Mouse (Mus musculus) heart, adult 2 months (tissue): ENCODE measurements around the gene Ube2f. TPM values are rescaled to one million over a fixed set of nuclear protein-coding genes. Genes with fewer than 3 reads are reported as not detected.

Source experiments
- DNase-seq, 2 experiments: peaks; one replicate each; pipeline ENCODE4 v3.0.0; 2021
- H3K27ac ChIP-seq: fragments of 200-600 bp; 2 replicates; pipeline ENCODE4 v1.8.1; 2022
- H3K27me3 ChIP-seq: fragments of 200-500 bp; 2 replicates; pipeline ENCODE4 v1.6.1; 2012; ENCODE audit warnings: mild to moderate bottlenecking, low read length, inconsistent platforms, mixed read lengths; ENCODE audit not compliant: control insufficient read depth, insufficient read depth
- H3K36me3 ChIP-seq: fragments of 200-500 bp; 2 replicates; pipeline ENCODE4 v1.6.1; 2012; ENCODE audit warnings: low read length, inconsistent platforms; ENCODE audit not compliant: control insufficient read depth, insufficient read depth
- H3K4me1 ChIP-seq: fragments of 200-500 bp; 2 replicates; pipeline ENCODE4 v1.6.1; 2011; ENCODE audit warnings: low read length; ENCODE audit not compliant: control insufficient read depth, insufficient read depth
- H3K4me3 ChIP-seq: fragments of 200-600 bp; 2 replicates; pipeline ENCODE4 v1.8.1; 2022
- H3K79me2 ChIP-seq: fragments of 200-500 bp; replicated peaks from 2 replicates; pipeline ENCODE4 v1.6.1; 2012; ENCODE audit warnings: mild to moderate bottlenecking, inconsistent platforms, low read length, moderate library complexity, mixed read lengths; ENCODE audit not compliant: control insufficient read depth, insufficient read depth
- H3K9ac ChIP-seq: fragments of 200-500 bp; 2 replicates; pipeline ENCODE4 v1.6.1; 2012; ENCODE audit warnings: low read depth, mild to moderate bottlenecking, control low read depth, inconsistent platforms, low read length, mixed read lengths
- CTCF ChIP-seq: fragments of 200-600 bp; IDR thresholded peaks from 2 replicates; pipeline ENCODE4 v1.8.1; 2022; ENCODE audit warnings: antibody characterized with exemption, mild to moderate bottlenecking, moderate library complexity
- EP300 ChIP-seq: fragments of 200-500 bp; IDR thresholded peaks from 2 replicates; pipeline ENCODE4 v1.6.1; 2011; ENCODE audit warnings: low read depth, low read length, control low read depth; ENCODE audit not compliant: insufficient read depth
- POLR2A ChIP-seq: fragments of 200-500 bp; IDR thresholded peaks from 2 replicates; pipeline ENCODE4 v1.6.1; 2011; ENCODE audit warnings: mild to moderate bottlenecking, low read depth, low read length, control low read depth; ENCODE audit not compliant: insufficient read depth
- WGBS: fragments of 180-500 bp; shearing (Covaris S2); methylation state at CpG from one replicate; pipeline ENCODE4 v1.1.7; 2018; 5-methylcytosine and 5-hydroxymethylcytosine counted together
- intact Hi-C: fragments of 180-260 bp; cut with DNase I; formaldehyde crosslinking; loops from one replicate; pipeline ENCODE4 v1.15.1; 2025
- polyA plus RNA-seq: library from polyadenylated mRNA; depleted of rRNA; stranded (reverse); fragments of >200 nt; gene quantifications from 2 replicates; pipeline ENCODE4 v1.2.3, GENCODE M21; 2012
- total RNA-seq, 2 experiments: library from RNA; stranded (reverse); gene quantifications; 2 replicates each; pipeline ENCODE4 v1.2.3; 2021

The Ube2f gene
- total and polyA plus RNA-seq, 3 experiments: 39.4 to 48.1 (median 43.1) TPM

DNA sequence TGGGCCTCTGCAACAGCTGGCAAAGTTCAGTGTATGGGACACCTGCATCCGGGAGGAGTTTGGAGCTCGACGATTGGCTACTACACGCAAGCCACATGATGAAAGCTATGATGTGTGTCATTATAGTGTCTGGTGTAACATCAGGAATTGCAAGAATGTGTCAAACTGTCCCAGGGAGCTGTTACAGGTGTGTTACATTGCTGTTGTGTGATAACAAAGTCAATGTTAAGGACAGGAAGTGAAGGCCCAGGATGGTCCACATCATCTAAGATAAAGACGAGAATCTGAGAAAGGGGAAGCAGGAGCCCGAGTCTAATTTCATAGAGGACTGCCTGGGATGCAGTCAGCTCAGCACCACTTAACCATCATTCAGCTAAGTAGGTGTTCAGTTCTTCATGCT lies 45.4 kb downstream of the Ube2f start:
- Histone ChIP-seq H3K4me1 (peaks cover 3% of the 10 kb centered on the region), H3K79me2 (no peaks in the 10 kb centered on the region), H3K27ac (no peak overlapping the region), H3K27me3 (no peaks in the 10 kb centered on the region), H3K4me3 (no peak overlapping the region), H3K9ac (no peak overlapping the region), H3K36me3 (no peaks in the 10 kb centered on the region)
- intact Hi-C loops: no loop called here
- DNase-seq: no peak
- TF ChIP-seq CTCF (no peak), POLR2A (no peak), EP300 (no peak)
- 82% methylated on average over 6 of the region's 6 CpGs for WGBS

DNA sequence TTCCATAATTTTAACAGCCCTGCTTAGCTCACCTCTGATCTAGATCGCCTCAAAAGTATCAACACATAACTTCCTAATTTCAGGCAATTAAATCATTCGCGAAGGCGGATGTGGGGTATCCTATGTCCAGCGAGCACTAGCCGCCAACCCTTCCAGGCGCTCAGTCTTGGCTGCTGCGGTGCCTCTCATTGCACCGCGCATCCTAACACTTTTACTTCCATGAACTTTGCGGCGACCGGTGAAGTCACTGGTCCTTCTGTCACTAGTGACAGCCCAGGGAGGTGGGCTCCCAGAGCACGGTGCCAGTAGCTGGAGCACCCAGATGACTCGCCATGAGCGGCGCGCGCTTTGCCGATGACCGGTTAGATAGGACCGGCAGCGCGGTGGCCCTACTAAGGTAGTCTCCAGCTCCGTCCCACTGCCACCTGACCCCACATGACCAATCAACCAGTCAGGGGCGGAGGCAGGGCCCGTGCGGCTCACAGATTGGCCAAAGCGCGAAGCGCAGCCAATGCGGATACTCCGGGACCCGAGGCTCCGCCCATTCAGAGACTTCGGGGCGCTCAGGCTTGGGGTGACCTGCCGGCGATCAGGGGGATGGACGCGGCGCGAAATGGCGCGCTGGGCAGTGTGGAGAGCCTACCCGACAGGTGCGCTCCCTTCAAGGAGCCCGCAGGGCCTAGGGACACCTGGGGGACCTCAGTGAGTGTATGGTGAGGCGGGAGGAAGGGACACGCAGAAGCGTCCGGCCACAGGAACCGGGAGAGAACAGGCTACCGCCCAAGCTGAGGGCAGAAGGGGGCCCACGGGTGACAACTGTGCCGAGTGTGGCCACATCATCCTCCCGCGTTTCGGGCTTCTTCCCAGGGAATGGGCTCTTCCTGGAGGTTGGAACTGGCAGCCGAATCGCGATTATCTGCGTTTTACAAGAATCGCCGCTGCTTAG lies 48.0 kb downstream of the Ube2f start, which contains the start of gene Scly:
Gene Scly (plus strand): TSS at position 540 of the 946 bp plus-strand sequence.
- Histone ChIP-seq H3K27me3 (no peaks in the 10 kb centered on the region), H3K79me2 (no peaks in the 10 kb centered on the region), H3K4me3 (peak within 1 kb of the TSS; percentile 74), H3K4me1 (peaks cover 3% of the 10 kb centered on the region), H3K27ac (peak within 1 kb of the TSS; percentile 83), H3K36me3 (no peaks in the 10 kb centered on the region; the same call in 1 of the 2 replicates), H3K9ac (peak within 1 kb of the TSS; percentile 79)
- peak; percentile 79 for TF ChIP-seq POLR2A
- peak; percentile 48 for TF ChIP-seq CTCF
- no peak for TF ChIP-seq EP300
- under 1% methylated on average over 60 of the region's 65 CpGs for WGBS
- DNase-seq: peak; percentile 94 to 97
- intact Hi-C loops: loop anchor here (1.0 kb wide), 1 partner anchor 48 kb away; the partner anchor contains the start of gene Ube2f

DNA sequence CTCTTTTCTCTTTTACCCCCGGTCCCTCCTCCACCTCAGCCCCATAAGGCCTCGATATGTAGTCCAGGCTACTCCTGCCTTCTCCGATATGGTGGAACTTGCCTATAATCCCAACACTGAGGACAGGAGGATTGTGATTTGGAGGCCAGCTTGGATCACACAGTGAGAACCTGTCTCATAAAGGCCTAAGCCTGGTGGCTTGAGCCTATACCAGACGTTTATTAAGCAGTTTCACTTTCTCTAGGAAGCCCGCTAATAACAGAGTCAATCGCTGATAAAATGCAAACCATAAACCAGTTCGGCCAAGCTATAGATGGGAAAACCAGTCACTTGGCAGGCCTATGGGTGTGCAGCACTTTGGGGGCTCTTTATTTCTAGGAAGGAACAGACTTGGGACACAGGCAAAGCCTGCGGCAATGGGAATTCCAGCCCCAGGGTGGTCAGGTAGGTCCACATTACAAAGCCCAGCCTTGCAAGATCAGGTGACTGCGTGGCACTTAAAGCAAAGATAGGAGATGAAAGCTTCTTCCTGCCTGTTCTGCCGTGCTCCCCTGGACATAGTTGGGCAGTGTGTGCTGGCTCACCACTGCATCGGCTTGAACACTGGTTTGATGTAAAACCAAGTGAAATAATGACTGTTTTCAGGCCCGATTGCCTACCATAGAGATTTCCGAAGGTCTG lies 49.1 kb downstream of the Ube2f start:
- Histone ChIP-seq H3K27me3 (no peaks in the 10 kb centered on the region), H3K27ac (peak overlapping the region; percentile 31; the same call in 1 of the 2 replicates), H3K4me1 (peaks cover 3% of the 10 kb centered on the region), H3K79me2 (no peaks in the 10 kb centered on the region), H3K9ac (peak overlapping the region; percentile 12), H3K36me3 (no peaks in the 10 kb centered on the region; the same call in 1 of the 2 replicates), H3K4me3 (peak overlapping the region; percentile 74)
- 62% methylated on average over 13 of the region's 13 CpGs for WGBS
- TF ChIP-seq EP300 (no peak), CTCF (no peak), POLR2A (no peak)
- intact Hi-C loops: no loop called here
- no peak for DNase-seq

DNA sequence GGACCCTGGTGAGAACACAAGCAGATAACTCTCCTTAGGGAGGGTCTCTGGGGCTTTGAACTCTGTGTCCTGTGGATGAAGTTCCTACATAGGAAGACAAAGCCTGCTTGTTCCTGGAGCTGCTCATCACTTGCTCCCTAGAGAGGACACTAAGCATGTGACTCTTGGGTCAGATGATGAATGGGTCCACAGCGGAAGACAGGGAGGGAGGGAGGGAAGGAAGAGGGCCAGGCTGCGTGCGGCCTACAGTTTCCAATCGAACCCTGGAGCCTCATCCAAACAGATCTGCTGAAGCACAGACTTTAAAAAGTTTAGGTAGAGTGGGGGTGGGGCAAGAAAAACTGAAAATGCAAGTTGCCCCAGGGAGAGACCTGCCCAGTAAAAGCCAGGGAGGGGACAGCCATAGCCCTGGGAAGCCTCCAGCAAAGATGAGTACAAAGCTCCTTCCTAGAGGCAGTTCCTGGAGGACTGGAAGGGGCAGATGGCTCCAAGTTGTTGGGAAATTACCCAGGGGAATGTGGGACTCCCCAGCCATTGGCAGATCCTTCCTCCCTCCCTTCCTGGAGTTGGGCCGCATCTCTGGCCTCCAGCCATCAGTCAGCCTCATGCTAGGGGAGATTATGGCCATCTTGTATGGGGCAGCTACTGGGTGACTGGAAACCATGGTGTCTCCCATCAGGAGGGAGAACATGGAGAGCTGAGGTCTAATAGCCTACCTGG lies 49.8 kb downstream of the Ube2f start:
- Histone ChIP-seq H3K79me2 (no peaks in the 10 kb centered on the region), H3K4me3 (no peak overlapping the region), H3K27ac (peak overlapping the region; percentile 31; the same call in 1 of the 2 replicates), H3K36me3 (no peaks in the 10 kb centered on the region; the same call in 1 of the 2 replicates), H3K27me3 (no peaks in the 10 kb centered on the region), H3K9ac (no peak overlapping the region), H3K4me1 (peaks cover 3% of the 10 kb centered on the region)
- TF ChIP-seq POLR2A: no peak
- TF ChIP-seq EP300: 0 out of 2 replicates have a peak, but pooled peaks have one; percentile 25
- peak; percentile 61 to 71 for DNase-seq
- intact Hi-C loops: no loop called here
- 55% methylated on average over 4 of the region's 5 CpGs for WGBS

DNA sequence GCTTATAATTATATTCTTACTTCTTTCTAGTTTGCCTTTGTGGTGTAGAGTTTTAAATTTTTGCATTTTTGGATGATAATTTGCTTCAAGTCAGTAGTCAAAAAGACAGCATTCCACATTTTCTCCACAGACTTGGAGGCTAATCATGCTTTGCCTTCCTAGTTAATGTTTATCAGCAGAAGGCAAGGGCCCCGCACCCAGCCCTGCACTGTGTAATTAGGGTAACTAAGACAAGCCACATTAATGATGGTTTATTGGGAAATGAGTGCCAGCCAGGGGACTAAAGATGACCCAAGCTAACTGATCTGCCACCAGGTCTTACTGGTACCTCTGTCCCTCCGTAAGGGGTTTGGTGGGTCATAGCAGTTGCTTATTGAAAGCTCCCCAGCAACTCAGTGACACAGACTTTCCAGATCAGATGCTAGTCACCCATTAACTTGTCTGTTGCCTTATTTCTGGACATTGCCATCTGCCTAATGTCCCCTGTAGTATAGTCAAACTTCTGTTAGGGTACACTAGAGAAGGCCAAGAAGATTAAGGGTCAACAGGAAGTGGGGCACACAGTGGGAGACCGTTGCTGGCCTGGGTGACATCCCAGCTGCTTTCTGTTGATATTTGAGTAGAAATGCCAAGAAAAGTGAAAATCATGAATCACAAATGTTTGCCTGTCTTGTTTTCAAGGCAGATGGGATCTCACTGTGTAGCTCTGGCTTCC lies 51.3 kb downstream of the Ube2f start:
- no peaks in the 10 kb centered on the region for H3K79me2 ChIP-seq
- 70% methylated on average over 3 of the region's 3 CpGs for WGBS
- H3K9ac ChIP-seq: no peak overlapping the region
- peak in 1 of 2 experiments; percentile 9 for DNase-seq
- TF ChIP-seq POLR2A (no peak), EP300 (no peak), CTCF (no peak)
- H3K4me3 ChIP-seq: no peak overlapping the region
- H3K27me3 ChIP-seq: no peaks in the 10 kb centered on the region
- peaks cover 3% of the 10 kb centered on the region for H3K4me1 ChIP-seq
- intact Hi-C loops: no loop called here
- H3K36me3 ChIP-seq: no peaks in the 10 kb centered on the region; the same call in 1 of the 2 replicates
- H3K27ac ChIP-seq: no peak overlapping the region
